Mouse (Mus musculus) cerebellum, adult 2 months (tissue): Measurements from ENCODE around the gene Dbf4.

Experiments
- CTCF ChIP-seq: fragments of 200-500 bp; IDR thresholded peaks from 2 replicates; pipeline ENCODE4 v1.5.1; 2011; ENCODE audit warnings: low read depth, mild to moderate bottlenecking, control low read depth, low read length, moderate library complexity, borderline replicate concordance; ENCODE audit not compliant: insufficient read depth
- POLR2A ChIP-seq: fragments of 200-500 bp; IDR thresholded peaks from 2 replicates; pipeline ENCODE4 v1.6.1; 2011; ENCODE audit warnings: low read length, control low read depth, borderline replicate concordance; ENCODE audit not compliant: insufficient read depth

DNA sequence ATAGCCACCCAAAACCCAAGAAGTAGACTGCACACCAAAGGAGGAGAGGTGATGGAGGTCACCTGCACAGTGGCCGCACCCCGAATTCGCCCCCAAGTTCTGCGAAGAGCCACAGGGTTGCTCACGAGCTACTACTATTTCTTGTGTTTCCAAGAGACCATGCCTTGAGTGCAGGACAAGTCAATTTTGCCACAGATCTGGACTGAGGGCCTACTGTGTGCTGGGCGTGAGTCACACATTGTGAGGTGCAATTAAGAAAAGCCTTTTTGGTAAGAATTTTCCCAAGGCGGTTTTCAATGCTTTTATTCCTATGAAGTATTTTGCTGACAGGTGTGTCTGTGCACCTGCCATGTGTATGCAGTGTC lies 54.2 kb downstream of the Dbf4 start:
- TF ChIP-seq POLR2A (no peak), CTCF (no peak)
